Mouse (Mus musculus) kidney, postnatal 14 days (tissue): ENCODE measurements around the gene Gm7978.
"Not testable (repeated sequence)": the region's sequence is repeated elsewhere in the genome, so short reads cannot be mapped to it uniquely, and the experiment has no call there.

ENCODE experiments used
- DNase-seq: peaks from one replicate; pipeline ENCODE4 v3.0.0; 2022; ENCODE audit warnings: mixed read lengths

Gm7978 gene

DNA sequence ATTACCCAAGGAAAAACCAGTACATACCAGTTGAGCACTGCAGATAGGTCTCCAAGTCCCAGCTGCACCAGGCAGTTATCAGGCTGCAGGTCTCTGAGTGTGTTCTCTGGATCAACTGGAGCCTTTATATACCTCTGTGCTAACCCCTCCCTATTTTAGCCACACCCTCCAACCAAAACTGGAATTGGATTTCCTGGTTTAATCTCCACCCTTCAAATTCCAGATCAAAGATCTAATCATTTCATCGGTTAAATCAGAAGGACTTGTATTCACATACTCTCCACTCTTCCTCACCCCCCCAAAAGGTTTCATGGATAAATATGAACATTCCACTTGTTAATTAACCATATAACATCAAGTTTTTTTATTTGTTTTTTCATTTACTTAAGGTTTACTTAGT is at the start of gene Gm7978:
Gm7978 (minus strand) TSS at position 101 of the 400 bp plus-strand sequence.
- not testable (repeated sequence) for DNase-seq

DNA sequence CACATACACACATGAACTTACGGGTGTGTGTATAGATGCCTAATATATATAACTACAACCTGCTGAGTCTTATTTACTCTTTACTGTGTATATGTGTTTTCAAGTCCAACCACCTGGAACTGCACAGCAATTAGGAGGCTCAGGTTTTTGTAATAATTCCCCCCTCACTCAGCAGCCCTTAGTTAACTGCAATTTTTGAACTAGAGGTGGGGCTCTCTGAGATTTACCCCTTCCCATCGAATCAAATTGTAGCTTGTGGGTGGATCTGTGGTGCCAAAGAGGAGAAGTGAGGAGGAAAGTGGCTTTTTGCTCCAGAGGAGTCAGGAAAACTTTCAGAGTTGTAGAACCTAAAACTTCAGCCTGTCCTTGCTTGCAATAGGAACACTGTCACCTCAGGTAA is 39.7 kb upstream of the Gm7978 start, which contains the start of gene E330014E10Rik:
E330014E10Rik (plus strand) TSS at position 301 of the 400 bp plus-strand sequence.
- DNase-seq, result not testable (repeated sequence)

DNA sequence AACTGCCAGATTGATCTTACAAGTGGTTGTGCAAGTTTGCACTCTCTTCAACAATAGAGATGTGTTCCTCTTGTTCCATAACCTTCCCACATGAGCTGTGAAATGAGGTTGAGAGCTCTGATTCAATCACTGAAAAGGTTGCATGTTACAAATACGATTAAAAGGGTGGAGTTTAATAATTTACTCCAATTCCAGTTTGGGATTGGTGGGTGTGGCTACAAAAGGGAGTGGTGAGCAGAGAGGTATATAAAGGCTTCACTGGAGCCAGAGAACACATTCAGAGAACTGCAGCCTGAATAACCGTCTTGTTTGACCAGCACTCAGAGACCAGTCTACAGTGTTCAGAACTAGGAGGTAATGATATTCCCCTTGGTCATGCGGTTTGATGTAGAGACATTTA is 5.7 kb upstream of the Gm7978 start, which contains the start of gene Gm7982:
Gm7982 (plus strand) TSS at position 301 of the 400 bp plus-strand sequence.
- DNase-seq, result not testable (repeated sequence)
